Mouse (Mus musculus) inflammation-experienced regulatory T-cells, adult 6 months (primary cell): ENCODE measurements around the gene Ccne1. TPM values are rescaled to one million over a fixed set of nuclear protein-coding genes. Genes with fewer than 3 reads are reported as not detected.

Experiments
- ATAC-seq: one replicate; pipeline ENCODE4 v1.8.0; 2017
- polyA plus RNA-seq, 3 experiments: library from polyadenylated mRNA; unstranded; fragments of 100-300 nt; shearing (Covaris generic); gene quantifications; one replicate each; pipeline ENCODE4 v1.2.1; 2017

Gene Ccne1
- polyA plus RNA-seq, 3 experiments from 2014 or later, result 2.7 to 11.0 (median 3.2) TPM

DNA sequence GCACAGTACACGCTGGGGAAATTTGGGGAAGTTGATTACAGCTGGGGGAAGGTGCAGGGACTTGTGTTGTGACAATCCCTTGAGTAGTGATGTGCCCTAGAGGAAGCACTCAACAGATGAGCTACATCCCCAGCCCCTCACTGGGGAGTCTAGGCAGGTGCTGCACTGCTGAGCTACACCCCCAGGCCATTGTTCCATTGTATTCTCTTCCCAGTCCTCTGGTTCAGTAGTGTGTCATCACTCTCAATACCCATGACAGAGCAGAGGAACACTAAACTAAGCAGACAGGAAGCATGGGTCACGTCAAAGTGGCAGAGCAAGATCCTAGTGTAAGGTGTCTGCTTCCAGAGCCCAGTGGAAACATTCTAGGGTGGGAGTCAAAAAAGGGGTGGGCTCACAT, 14.2 kb downstream of the Ccne1 start:
- ATAC-seq, result no peak

DNA sequence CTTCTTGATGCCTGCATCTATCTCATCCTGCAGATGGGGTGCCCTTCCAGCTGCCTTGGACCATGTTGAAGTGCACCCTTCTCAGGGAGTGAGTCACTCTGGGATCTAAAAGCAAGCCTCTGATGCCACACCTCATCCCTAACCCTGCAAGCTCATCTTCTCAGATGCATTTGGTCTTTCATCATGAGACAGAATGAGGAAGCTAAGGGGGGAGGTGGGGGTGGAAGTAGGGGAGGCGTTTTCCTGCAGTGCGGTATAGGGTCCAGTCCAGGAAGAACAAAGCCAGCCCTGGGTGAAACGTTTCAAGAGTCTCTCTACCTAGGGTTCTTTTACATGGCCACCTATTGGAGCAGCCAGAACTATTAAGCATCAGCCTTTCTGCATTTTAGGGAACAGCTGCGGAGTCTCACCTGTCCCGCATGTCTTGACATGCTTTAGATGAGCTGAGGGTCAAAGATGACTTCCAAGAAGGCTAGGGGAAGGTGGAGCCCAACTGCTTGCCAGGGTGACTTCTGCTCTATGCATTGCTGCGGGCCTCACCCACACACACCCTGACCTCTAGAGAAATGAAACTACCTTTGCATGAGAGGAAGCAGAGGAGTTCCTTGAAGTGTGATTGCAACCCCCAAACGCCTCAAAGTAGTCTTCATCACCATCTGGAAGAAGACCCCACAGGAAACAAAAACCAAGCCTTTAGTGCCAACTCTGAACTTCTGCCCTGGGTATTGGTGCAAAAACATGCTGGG, 17.2 kb downstream of the Ccne1 start:
- ATAC-seq, result peak; percentile 23

GRCm38 (mm10) chr7:38088456-38088855, 18.9 kb downstream of the Ccne1 start:
- ATAC-seq, result peak; percentile 22

DNA sequence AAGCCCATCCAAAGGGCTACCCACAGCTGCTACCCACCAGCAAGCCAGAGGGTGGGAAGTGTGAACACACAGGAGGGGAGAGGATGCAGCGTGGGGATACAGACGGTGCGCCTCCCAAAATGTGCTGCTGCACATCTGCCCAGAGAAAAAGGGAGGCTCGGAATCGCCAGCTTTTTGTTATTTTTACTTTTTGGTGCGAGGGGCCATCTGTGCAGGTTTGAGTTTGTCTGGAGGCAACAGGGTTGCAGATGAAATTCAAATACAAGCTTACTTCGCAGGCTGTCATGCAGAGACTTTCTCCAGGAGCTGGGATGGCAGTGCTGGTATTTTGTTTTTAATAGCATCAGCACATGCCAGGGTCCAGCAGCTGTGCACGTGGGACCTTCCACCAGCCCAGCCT, 19.5 kb downstream of the Ccne1 start:
- ATAC-seq, result no peak

DNA sequence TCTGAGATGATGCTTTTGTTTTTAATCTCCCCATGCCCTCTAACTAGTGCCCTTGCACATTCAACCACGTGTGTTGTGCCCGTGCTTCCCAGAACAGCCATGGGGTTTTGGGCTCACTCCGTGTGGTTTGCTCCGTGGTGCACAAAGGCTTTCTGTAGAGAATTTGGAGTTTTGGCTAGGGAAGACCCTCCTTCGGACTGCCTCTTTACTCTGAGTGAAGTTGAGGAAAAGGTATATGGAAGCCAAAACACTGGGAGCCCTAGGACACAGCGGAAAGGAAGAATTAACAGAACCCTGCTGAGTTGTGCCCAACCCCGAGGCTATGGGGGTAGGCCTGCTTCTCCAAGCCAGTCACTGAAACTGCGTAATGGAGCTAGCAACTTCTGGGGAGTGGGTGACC, 20.9 kb downstream of the Ccne1 start:
- ATAC-seq, result no peak

DNA sequence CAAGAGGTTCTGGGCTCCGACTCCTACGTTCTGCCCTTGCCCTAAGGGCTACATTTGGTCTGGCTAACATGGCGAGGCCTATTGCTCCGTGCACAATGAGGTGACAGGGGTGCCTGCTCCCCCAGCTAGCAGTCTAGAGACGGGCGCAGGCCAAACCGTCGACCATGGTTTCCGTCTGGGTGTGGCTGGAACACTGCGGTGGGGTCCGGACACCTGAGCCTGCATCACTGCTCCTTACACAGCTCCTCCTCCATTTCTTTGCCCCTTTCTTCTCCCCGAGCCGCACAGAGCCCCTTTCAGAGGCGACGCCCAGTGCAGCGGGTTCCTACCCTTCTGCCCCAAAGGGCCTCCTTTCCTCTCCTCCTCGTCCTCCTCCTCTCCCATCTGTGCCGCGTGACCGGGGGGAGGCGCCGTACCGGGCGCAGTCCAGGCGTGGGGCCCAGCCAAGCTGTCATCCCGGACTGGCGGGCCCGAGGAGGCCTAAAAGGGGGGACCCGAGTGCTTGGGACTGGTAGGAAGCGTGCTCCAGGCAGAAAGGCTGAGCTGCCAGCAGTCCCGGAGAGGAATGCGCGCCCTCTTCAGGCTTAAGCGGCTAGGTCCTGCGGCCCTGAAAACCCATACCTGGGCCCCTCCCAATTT, 21.6 kb downstream of the Ccne1 start:
- ATAC-seq, result no peak

DNA sequence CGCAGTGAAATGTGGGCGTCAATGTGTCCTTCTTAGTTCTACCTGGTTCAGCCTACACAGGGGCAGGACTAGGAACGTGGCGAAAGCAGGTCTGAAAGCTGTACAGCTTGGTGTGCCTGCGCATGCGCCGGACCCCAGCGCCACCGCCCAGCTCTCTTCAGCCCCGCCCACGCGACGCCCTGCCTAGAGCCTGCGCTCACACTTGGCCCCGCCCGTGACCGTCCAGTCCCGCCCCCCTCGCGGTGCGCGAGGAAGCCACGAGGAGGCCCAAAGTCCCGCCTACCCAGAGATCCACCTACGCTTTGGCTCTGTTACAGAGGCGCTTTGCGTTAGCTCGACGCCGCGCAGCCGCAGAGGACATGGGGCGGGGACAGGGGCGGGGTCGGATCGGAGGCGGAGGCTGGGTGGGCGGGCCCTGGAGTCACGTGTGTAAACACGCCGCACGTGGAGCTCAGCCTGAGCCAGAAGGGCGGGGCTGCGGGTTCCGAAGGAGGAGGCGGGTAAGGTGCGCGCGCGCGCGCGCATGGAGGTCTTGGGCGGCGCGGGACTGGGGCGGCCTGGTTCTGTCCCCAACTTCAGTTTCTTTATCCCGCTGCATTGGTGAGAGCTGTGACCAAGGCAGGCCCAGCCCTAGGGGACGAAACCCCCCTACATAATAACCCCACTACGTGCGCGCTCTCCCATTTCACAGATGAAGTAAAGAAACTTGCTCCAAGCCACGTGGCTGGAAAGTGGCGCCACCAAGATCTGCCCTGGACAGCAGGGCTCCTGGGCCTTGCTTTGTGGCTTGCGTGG, 22.4 kb downstream of the Ccne1 start:
- peak; percentile 89 for ATAC-seq

DNA sequence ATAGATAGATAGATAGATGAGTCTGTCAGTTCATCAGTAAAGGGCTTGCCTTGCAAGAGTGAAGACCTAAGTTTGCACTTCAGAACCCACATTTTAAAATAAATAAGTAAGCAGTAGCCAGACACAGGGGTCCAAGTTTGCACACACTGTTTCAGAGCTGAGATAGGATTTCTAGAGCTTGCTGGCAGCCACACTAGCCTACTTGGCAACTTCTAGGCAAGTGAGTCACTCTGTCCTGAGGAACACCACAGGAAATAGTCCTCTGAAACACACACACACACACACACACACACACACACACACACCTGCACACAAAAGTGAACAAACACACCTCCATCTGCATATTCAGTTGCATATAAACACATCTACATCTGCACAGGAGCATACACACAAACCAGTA, 24.4 kb downstream of the Ccne1 start:
- no peak for ATAC-seq

- ATAC-seq, result peak; percentile 46
Observed at GRCm38 (mm10) chr7:38077189-38077588, 30.1 kb downstream of the Ccne1 start.

DNA sequence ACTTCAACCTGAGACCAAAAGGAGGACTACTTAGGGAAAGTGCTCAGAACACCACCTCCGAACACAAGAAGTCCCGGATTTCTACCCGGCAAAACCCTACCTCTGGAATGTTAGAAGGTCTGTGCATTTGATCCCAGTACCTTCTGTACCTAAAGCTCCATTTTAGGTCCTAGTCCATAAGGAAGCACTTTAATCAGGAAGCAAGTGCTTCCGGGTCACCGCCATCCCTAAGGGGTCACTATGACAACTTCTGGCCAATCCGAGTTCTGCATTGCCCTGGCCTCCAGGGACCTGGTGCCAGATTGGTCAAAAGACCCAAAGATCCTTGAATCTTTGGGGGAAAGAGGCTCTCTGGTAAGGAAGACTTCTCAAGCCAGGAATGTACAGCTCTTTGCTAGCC, 31.8 kb downstream of the Ccne1 start:
- ATAC-seq, result no peak

DNA sequence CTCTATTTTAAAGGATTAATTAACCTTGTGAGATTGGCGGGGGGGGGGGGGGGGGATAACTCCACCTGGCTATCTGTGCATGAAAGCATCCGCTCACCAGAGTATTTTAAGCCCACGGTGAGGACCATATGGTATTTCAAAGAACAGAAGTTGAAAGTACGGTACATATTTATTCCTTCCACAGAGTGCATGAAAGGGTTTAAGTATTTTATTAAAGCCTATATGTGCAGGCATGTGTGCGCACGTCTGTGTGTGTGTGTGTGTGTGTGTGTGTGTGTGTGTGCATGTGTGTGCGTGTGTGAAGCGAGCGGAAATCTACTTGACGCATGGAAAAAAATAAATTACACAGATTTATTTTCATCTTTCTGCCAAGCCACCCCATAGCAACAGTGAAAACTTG, 32.4 kb downstream of the Ccne1 start:
- ATAC-seq, result no peak

DNA sequence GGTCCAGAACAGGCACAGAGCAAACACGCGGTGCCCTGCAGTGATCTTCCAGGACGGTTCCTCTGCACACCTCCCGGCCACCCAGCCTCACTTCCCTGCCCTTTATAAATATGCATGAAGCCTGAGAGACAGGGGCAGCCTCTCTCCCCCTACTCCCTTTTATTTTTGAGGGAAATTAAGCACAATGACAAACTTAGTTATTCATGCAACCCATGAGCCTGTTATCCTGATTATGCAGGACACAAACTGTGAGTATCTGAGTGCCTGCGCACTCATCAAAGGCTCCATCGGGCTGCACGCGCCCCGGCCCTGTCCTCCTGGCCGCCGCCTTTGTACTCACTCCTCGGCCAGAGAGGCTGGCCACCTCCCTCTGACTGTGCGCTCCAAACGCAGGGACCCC, 32.8 kb downstream of the Ccne1 start:
- no peak for ATAC-seq

DNA sequence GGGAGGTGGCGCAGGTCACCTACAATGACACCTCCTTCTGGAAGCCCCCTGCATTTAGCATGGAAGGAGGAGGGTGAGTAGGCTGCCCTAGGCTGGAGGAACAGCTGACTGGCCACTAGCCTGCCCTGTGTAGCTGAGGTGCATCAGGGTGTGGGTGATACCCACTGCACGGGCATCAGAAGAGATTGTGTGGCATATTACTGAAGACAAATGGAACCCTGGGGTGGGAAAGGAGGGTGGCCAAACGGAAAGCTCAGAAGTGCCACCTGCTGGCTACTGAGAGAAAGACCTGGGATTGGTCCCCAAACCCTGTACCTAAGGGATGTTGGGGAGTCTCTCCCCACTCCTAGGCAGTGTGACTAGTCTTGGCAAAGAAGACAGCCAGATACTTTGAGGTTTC, 33.6 kb downstream of the Ccne1 start:
- ATAC-seq, result peak; percentile 57

DNA sequence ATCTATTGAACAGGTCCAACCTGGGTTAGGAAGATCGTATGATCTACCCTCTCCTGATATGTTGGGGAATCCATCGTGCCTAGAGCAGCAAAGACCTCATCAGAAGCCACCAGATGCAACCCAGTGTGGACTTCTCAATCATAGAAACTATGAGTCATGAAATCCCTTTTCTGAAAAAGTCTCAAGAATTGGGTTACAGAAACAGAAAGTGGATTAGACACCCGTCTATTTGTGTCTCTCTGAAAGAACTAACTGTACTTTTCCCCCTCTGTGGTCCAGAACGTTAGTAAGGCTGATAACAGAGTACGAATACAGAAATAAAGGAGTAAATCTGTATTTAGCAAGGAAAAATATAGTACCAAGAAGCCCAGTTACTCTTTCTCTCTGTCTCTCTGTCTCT, 36.3 kb downstream of the Ccne1 start:
- ATAC-seq, result peak; percentile 65

DNA sequence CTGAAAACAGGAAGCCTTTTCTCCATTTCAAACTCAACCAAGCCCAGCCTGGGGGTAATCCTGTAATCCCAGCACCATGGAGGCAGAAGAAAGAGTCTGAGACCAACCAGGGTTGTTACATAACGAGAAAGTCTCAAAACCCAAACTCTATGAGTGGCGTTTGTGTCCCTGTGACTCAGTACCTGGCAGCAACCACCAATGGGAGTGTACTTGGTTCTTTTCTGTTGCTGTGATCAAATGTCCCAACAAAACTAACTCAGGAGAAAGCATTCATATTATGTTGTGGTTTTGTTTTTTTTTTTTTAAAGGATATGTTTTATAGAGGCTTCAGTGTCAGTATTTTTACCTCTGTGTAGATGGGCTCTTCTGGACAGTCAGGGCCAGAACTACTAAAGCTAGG, 36.7 kb downstream of the Ccne1 start:
- ATAC-seq, result no peak

- ATAC-seq, result no peak
Observed at GRCm38 (mm10) chr7:38064431-38064830, 42.9 kb downstream of the Ccne1 start.

DNA sequence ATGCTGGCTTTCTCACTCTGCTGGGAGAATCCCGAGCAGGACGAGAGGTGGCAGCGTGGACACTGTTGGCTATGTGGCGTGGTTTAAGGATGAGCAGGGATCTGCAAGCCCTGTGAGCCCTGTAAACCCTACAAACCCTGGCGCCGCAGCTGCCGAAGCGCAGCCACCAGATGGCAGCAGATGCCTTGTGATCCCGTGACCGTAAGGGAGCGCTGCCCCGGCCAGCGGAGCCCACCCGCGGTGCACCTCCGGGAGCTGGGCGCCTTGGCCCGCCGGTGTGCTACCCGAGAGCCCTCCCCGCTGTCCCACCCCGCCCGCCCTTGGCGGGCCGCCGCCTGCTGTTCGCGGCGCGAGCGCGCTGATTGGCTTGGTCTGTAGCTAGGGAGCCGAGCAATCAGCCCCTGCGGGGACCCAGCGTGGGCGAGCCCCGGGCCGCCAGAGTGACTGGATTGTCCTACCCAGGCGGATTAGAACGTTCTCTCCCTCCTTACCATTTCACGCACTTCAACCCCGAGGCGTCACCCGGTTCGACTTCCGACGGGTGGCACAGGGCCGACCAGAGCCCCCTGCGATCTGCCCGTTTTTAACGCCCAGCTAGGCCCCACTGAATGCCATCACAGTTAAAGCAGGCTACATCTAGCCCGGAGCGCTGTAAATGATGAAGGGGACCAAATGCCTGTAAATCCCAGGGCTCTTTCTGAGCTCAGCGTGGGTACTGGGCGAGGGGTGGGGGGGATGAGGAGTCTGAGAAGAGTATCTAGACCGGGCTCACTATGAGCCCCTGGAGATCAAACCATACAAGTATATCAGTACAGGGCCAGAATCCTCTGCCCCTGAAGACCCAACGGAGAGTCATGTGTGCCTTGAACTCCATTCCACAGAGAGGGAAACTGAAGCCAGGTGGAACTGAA, 46.0 kb downstream of the Ccne1 start:
- ATAC-seq, result peak; percentile 84

DNA sequence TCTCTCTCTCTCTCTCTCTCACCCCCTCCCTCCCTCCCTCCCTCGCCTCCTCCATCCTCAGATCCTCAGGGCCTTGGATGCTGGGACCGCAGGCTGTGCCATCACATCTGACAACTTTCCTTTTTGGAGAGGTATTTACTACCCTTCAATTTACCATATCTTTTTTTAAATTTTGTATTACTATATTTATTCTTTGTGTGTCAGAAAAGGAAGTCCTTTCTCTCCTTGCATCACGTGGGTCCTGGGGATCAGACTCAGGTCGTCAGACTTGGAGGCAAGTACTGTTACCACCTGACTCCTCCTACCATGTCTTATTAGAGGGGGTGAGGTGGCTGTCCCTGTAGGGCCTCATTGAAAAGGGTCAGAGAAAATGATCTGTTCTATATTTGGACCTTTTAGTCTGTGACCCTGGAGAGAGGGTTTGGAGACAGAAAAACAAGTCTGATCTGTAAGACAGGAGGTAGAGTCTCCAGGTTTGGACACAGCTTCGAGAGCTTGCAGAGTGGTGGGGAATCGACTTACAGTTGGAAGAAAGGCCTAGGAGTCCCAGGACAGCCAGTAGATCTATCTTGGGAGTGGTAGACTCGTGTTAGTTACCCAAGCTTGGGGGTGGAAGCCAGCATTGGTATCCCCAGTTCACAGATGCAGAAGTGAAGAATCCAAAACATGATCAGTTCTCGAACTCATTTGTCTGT, 47.6 kb downstream of the Ccne1 start:
- no peak for ATAC-seq

DNA sequence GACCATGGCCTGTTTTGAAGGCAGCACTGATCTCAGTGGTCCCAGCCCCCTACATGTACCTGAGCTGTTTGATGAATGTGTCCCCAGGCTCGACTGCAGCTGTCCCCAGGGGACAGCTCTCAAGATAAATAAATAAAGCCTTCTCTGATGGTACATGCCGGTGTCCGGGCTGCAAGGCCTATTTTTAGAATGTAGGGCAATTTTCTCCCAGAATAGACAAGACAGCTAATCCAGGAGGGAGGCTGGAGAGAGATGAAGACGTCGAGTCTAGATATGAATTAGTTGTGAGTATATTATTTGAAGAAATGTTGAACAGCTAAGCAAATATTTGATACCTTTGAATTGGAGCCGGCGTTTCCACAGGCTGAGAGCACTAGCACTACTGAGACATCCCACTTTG, 48.2 kb downstream of the Ccne1 start:
- ATAC-seq, result no peak

- no peak for ATAC-seq
Observed at GRCm38 (mm10) chr7:38055996-38056395, 51.3 kb downstream of the Ccne1 start.

DNA sequence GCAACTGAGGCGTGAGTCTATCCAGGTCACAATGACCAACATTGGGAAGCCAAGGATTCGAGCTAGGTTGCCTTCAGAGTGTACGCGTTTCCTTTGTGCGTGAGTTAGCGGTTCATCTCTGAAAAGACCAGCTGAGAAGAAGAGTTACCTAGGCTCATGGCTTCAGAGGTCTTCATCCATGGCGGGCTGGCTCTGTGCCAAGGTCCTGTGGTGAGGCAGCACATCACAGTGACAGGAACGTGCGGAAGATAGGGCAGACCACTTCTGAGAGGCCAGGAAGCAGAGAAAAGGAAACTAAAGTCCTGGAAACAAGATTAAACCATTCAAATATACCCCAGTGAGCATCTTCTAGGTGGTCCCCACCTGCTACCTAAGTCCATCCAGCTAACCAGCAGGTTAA, 53.1 kb downstream of the Ccne1 start:
- ATAC-seq, result no peak
